Mouse (Mus musculus) leukemia stem cell, adult 10-12 weeks (primary cell): ENCODE measurements around the gene Ubqln1. TPM values are rescaled to one million over a fixed set of nuclear protein-coding genes. Genes with fewer than 3 reads are reported as not detected.

ENCODE experiments used
- polyA plus RNA-seq: library from polyadenylated mRNA; stranded (reverse); fragments of >175 nt; gene quantifications from 2 replicates; pipeline ENCODE4 v1.2.3, GENCODE M21; 2012; ENCODE audit warnings: low replicate concordance

The Ubqln1 gene
- 58.9 and 77.5 TPM in 2 replicates for polyA plus RNA-seq

GRCm38 (mm10) chr13:58215592-58216341, at the start of gene Ubqln1:
Gene Ubqln1, minus strand, starts transcription at chr13:58215653.

DNA sequence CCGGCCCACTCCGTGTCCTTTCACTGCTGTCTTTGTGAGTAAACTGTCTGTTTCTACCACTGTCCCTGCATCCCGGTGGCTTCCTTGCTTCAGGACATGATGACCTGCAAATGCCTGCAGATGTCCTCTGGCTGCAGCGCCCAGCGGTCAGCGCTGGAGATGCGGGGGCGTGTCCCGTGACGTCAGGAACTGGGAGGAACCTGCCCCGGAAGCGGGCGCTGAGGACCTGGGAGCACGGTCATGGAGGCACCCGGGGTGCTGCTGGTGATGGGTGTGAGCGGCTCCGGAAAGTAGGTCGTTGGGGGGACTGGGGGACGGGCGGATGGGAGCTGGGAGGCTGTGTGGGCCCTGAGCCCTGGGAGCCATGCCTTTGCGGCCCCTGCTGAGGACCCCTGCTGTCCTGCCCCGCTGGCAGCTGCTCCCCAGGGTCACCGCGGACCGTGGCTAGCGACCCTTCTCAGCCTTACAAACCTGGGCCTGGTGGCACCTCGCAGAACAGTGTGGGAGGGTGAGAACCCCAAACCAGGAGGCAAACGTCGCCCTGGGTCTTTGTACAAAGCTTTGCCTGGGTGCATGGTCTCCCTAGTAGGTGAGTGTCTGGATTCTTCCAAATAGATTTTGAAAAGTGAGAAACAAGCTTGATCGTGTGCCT, 57.9 kb downstream of the Ubqln1 start, which contains the start of gene Idnk:
TSS of gene Idnk (plus strand) at position 203 of the 652 bp plus-strand sequence.

DNA sequence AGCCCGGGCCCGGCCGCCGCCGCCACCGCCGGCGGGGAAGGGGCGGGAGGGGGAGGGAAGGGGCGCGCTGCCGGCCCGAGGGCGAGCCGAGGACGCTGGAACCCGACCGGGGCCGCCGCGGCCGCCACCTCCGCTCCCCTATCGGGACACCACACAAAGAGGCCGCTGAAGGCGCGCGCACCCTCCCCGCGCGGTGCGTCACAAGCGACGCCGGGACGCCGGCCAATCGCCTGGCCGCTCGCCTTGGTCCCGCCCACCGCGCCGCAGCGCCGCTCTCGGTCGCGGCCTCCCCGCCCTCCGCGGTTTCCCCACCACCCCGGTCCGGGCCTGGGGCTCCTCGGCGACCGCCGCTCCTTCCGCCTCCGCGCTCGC, 87.1 kb downstream of the Ubqln1 start, which contains the start of gene Hnrnpa0:
TSS of gene Hnrnpa0 (minus strand) at position 161 of the 372 bp plus-strand sequence.

Other genes with a start within 250 kb of the Ubqln1 start
- 0.05 and 0.06 TPM in 2 replicates for gene Klhl3, start 102.1 kb downstream of the Ubqln1 start, polyA plus RNA-seq
- 432 and 806 TPM in 2 replicates for gene Hnrnpa0, start 87.1 kb downstream of the Ubqln1 start, polyA plus RNA-seq
- gene Idnk, start 58.0 kb downstream of the Ubqln1 start, polyA plus RNA-seq = 5.4 and 8.9 TPM in 2 replicates
- gene Gkap1, start 60.0 kb upstream of the Ubqln1 start, polyA plus RNA-seq = 0.82 and 1.1 TPM in 2 replicates
- 0.08 TPM in 1 of 2 replicates, not detected in the other for gene Kif27, start 143.5 kb upstream of the Ubqln1 start, polyA plus RNA-seq
- gene 2210016F16Rik, start 169.6 kb upstream of the Ubqln1 start, polyA plus RNA-seq = 33.9 and 40.1 TPM in 2 replicates
- 37.4 TPM in 2 replicates for gene Rmi1, start 186.6 kb upstream of the Ubqln1 start, polyA plus RNA-seq
- 356 and 390 TPM in 2 replicates for gene Hnrnpk, start 187.7 kb upstream of the Ubqln1 start, polyA plus RNA-seq